Mouse (Mus musculus): ENCODE results near the gene Tsr3. TPM values are rescaled to one million over a fixed set of nuclear protein-coding genes. Genes with fewer than 3 reads are reported as not detected.

The Tsr3 gene
- total and polyA plus RNA-seq, 3 experiments = 38.7 to 42.3 (median 40.8) TPM

DNA sequence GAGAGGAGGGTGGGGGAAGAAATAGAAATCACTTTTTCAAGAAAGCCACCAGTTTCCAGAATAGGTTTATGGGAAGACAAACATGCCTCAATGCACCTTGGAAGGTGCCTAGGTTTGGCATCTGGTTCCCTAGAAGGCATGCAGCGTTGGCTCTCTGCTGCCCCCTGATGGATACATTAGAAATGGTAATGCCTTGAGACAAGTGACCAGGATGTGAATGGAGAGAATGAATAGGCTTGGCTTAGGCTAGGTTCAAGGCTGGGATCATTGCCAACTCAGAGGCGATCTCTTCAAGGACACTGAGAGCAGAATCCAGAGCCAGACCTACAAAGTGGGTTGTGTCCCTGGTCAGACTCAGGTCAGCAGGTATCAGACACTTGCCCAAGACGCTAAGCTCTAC, 45.1 kb downstream of the Tsr3 start (continued):
- peak; percentile 94 to 95 for TF ChIP-seq CTCF (conservative IDR thresholded peaks at IDR 0.05 in 1 of 2, IDR thresholded peaks at IDR 0.05 in 1 of 2; ENCODE audit: low read depth in 2 of 2, low read length in 2 of 2)
- TF ChIP-seq IRF4 (IDR thresholded peaks at IDR 0.05; ENCODE audit: low read depth, low read length) = no peak
- no peak for TF ChIP-seq ZNF384 (IDR thresholded peaks at IDR 0.05; ENCODE audit: low read depth, low read length)
- no peak for TF ChIP-seq MAX (IDR thresholded peaks at IDR 0.05; ENCODE audit: low read length)
- TF ChIP-seq MAZ (IDR thresholded peaks at IDR 0.05; ENCODE audit: low read depth, low read length) = 0 out of 2 replicates have a peak, but pooled peaks have one; percentile 37
- no peak for TF ChIP-seq CHD2 (IDR thresholded peaks at IDR 0.05; ENCODE audit: low read length)
- TF ChIP-seq UBTF (IDR thresholded peaks at IDR 0.05; ENCODE audit: low read depth, low read length) = no peak
- TF ChIP-seq SIN3A (IDR thresholded peaks at IDR 0.05; ENCODE audit: low read length) = no peak
- no peak for TF ChIP-seq GABPA (IDR thresholded peaks at IDR 0.05; ENCODE audit: insufficient replicate concordance, low read depth, low read length)
- TF ChIP-seq E2F4 (IDR thresholded peaks at IDR 0.05; ENCODE audit: insufficient replicate concordance, low read depth, low read length) = no peak
- no peak for TF ChIP-seq ZKSCAN1 (IDR thresholded peaks at IDR 0.05; ENCODE audit: borderline replicate concordance, low read depth, low read length)
- no peak for TF ChIP-seq HCFC1 (IDR thresholded peaks at IDR 0.05; ENCODE audit: low read depth, low read length)
- no peak for TF ChIP-seq MXI1 (IDR thresholded peaks at IDR 0.05; ENCODE audit: low read depth, low read length)
- TF ChIP-seq USF2 (conservative IDR thresholded peaks at IDR 0.05; ENCODE audit: low read depth, low read length) = no peak
- TF ChIP-seq ELF1 (IDR thresholded peaks at IDR 0.05; ENCODE audit: low read depth, low read length) = no peak
- no peak for TF ChIP-seq TCF12 (IDR thresholded peaks at IDR 0.05; ENCODE audit: low read depth, low read length)
- TF ChIP-seq POLR2AphosphoS2 (IDR thresholded peaks at IDR 0.05; ENCODE audit: low read depth, low read length) = no peak
- TF ChIP-seq JUN (IDR thresholded peaks at IDR 0.05; ENCODE audit: insufficient read depth, low read depth, low read length) = no peak

GRCm38 (mm10) chr17:25288842-25289241, 48.9 kb downstream of the Tsr3 start:
- Histone ChIP-seq H3K36me3 (replicated peaks in 1 of 2; ENCODE audit: control insufficient read depth in 1 of 2, insufficient read depth in 1 of 2, low read length in 1 of 2) (no peaks in the 10 kb centered on the region), H3K4me3 (replicated peaks in 1 of 3; ENCODE audit: low read depth in 2 of 3, low read length in 2 of 3, poor library complexity in 1 of 3) (no peak overlapping the region), H3K9me3 (replicated peaks; ENCODE audit: low read length) (peaks cover 3% of the 10 kb centered on the region), H3K9ac (ENCODE audit: insufficient read depth, low read depth) (no peak overlapping the region), H3K4me1 (ENCODE audit: control insufficient read depth in 1 of 2, insufficient read depth in 2 of 2) (no peaks in the 10 kb centered on the region), H3K4me2 (ENCODE audit: insufficient read depth, low read depth, poor library complexity, severe bottlenecking) (no peak overlapping the region), H3K27ac (ENCODE audit: insufficient read depth, low read depth) (no peak overlapping the region), H3K79me2 (replicated peaks; ENCODE audit: control insufficient read depth, extremely low read depth, insufficient read depth, poor library complexity, severe bottlenecking) (no peaks in the 10 kb centered on the region), H3K27me3 (replicated peaks) (peaks cover 38% of the 10 kb centered on the region)
- TF ChIP-seq CTCF (conservative IDR thresholded peaks at IDR 0.05 in 1 of 2, IDR thresholded peaks at IDR 0.05 in 1 of 2; ENCODE audit: low read depth in 2 of 2, low read length in 2 of 2) = peak; percentile 67 to 81
- TF ChIP-seq MAFK (IDR thresholded peaks at IDR 0.05; ENCODE audit: insufficient replicate concordance, low read length) = no peak
- TF ChIP-seq RAD21 (IDR thresholded peaks at IDR 0.05; ENCODE audit: low read depth, low read length) = peak; percentile 55
- peak; percentile 72 for TF ChIP-seq SMC3 (IDR thresholded peaks at IDR 0.05; ENCODE audit: low read depth, low read length)
- in situ Hi-C loops (cut with MboI; ENCODE audit: low pct_ligation_motif_present, low pct_unique_long_range_greater_than_20kb, low sequenced_read_pairs) = no loop called here
- peak; percentile 47 for DNase-seq (ENCODE audit: extremely low read depth)
- dilution Hi-C loops (cut with MboI; ENCODE audit: extremely low pct_ligation_motif_present, extremely low pct_unique_long_range_greater_than_20kb, low sequenced_read_pairs) = no loop called here

Data from CH12.LX (cell line).